Mouse (Mus musculus): ENCODE data around the gene Dchs2. TPM values are rescaled to one million over a fixed set of nuclear protein-coding genes. Genes with fewer than 3 reads are reported as not detected.

Dchs2 gene
- total RNA-seq, 2 experiments from 2014 or later, result 1.0 to 1.3 TPM

DNA sequence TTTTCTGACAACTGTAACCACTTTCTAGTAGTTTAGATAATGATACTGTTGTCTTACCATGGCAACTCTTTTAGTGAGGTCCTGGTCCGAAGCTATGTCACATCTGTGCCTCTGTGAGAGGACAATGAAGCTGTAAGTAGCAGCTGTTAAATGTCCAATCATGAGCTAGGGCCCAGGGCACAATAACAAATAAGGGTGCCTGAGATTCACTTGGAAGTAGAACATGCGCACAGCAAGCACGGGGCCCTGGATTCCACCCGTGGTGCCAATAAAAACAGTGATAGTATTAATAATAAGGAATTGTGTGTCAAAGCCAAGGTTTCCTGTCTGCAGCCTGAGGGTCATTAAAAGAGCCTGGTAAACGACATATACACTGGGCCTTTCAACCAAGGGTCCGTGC is 246.6 kb downstream of the Dchs2 start:
- intact Hi-C loops (cut with DNase I), result loop anchor here (10.0 kb wide), 1 partner anchor 70 kb away; no protein-coding TSS in a partner anchor
- no peak for DNase-seq

DNA sequence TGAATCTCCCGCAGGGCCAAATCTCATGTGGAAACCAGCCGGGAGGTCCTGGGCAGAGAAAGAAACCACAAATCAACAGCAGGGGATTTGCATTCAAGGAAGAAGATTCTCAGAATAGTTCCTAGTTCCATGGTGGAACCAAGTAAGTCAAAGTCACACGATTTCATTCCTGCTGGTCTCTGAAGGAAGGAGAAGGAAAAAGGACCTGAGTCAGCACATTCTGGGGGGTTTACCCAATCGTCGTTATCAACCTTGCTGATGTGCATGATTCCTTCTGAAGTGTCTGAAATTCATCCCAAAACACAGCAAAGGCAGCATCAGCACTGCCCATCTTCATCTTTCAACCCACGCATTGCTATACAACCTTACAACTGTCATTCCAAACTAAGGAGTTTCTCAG is 249.1 kb downstream of the Dchs2 start:
- no peak for DNase-seq
- intact Hi-C loops (cut with DNase I), result loop anchor here (10.0 kb wide), 1 partner anchor 68 kb away; no protein-coding TSS in a partner anchor

Other genes with a start within 250 kb of the Dchs2 start
- under 1 TPM; 0.32 to 0.33 TPM for gene Lrat, start 224.0 kb upstream of the Dchs2 start, total RNA-seq (2021)
- not detected for gene Fgg, start 120.2 kb upstream of the Dchs2 start, total RNA-seq (2021)
- gene Fga, start 101.9 kb upstream of the Dchs2 start, total RNA-seq (2021), result not detected
- not detected for gene Fgb, start 78.1 kb upstream of the Dchs2 start, total RNA-seq (2021)
- 10 to 100 TPM; 26.4 to 31.5 TPM for gene Plrg1, start 72.4 kb upstream of the Dchs2 start, total RNA-seq (2021)